Mouse (Mus musculus) hindbrain, embryonic 11.5 days (tissue): ENCODE results near the gene Ccdc117. TPM values are rescaled to one million over a fixed set of nuclear protein-coding genes. Genes with fewer than 3 reads are reported as not detected.
A peak's percentile ranks its signal among the peaks of the same experiment; 100 is the strongest.
"Not testable (repeated sequence)": the region's sequence is repeated elsewhere in the genome, so short reads cannot be mapped to it uniquely, and the experiment has no call there.

ENCODE experiments used
- ATAC-seq: fragments of 200-750 bp; cut with Nextera tagmentation; 2 replicates; pipeline ENCODE4 v1.8.0; 2017; ENCODE audit warnings: mild to moderate bottlenecking, moderate TSS enrichment, moderate library complexity; ENCODE audit not compliant: low FRiP score
- DNase-seq: peaks from one replicate; pipeline ENCODE4 v3.0.0-alpha.2; 2015; ENCODE audit warnings: low spot score
- H3K27ac ChIP-seq: fragments of 300-500 bp; sonication (generic); 2 replicates; pipeline ENCODE4 v1.5.1; 2014; ENCODE audit warnings: mild to moderate bottlenecking, low read depth, low read length
- H3K27me3 ChIP-seq: fragments of 300-500 bp; sonication (generic); 2 replicates; pipeline ENCODE4 v1.6.1; 2014; ENCODE audit warnings: mild to moderate bottlenecking, low read length, moderate library complexity, mixed read lengths; ENCODE audit not compliant: control insufficient read depth, insufficient read depth
- H3K36me3 ChIP-seq: fragments of 300-500 bp; sonication (generic); 2 replicates; pipeline ENCODE4 v1.6.1; 2014; ENCODE audit warnings: mild to moderate bottlenecking, low read length, moderate library complexity, mixed read lengths; ENCODE audit not compliant: control insufficient read depth, insufficient read depth
- H3K4me1 ChIP-seq: fragments of 300-500 bp; sonication (generic); replicated peaks from 2 replicates; pipeline ENCODE4 v1.6.1; 2014; ENCODE audit warnings: low read length, mixed read lengths; ENCODE audit not compliant: control insufficient read depth, insufficient read depth
- H3K4me2 ChIP-seq: fragments of 300-500 bp; sonication (generic); replicated peaks from 2 replicates; pipeline ENCODE4 v1.6.1; 2014; ENCODE audit warnings: mild to moderate bottlenecking, low read depth, low read length
- H3K4me3 ChIP-seq: fragments of 300-500 bp; sonication (generic); 2 replicates; pipeline ENCODE4 v1.5.1; 2014; ENCODE audit warnings: low read depth, low read length
- H3K9ac ChIP-seq: fragments of 300-500 bp; sonication (generic); 2 replicates; pipeline ENCODE4 v1.6.1; 2014; ENCODE audit warnings: low read depth, low read length
- H3K9me3 ChIP-seq: fragments of 300-500 bp; sonication (generic); 2 replicates; pipeline ENCODE4 v1.6.1; 2016; ENCODE audit warnings: low read length; ENCODE audit not compliant: control insufficient read depth
- WGBS: fragments of 180-500 bp; shearing (Covaris S2); extraction: QIAGEN DNeasy Blood & Tissue Kit; methylation state at CpG from one replicate; pipeline ENCODE4 v1.1.7; 2014; 5-methylcytosine and 5-hydroxymethylcytosine counted together
- polyA plus RNA-seq: library from polyadenylated mRNA; unstranded; fragments of >200 nt; fragmentation: Nextera tagmentation; extraction: Ambion mirVana; gene quantifications from 2 replicates; pipeline ENCODE4 v1.2.1, GENCODE M21; 2014

Ccdc117 gene
- polyA plus RNA-seq, 1 experiment from 2014 or later = 21.3 TPM

GRCm38 (mm10) chr11:5489433-5489832, 52.6 kb downstream of the Ccdc117 start:
- not testable (repeated sequence) for H3K4me2 ChIP-seq, H3K27ac ChIP-seq, H3K27me3 ChIP-seq, H3K9ac ChIP-seq, DNase-seq, H3K4me1 ChIP-seq, ATAC-seq, H3K4me3 ChIP-seq, H3K36me3 ChIP-seq, H3K9me3 ChIP-seq
- WGBS = 92% methylated on average over 10 of the region's 10 CpGs

- WGBS = 22% methylated on average over 15 of the region's 15 CpGs
- peak; percentile 70 for ATAC-seq
- Histone ChIP-seq H3K36me3 (no peaks in the 10 kb centered on the region), H3K4me2 (peak overlapping the region; percentile 38), H3K27me3 (no peaks in the 10 kb centered on the region), H3K4me3 (peak overlapping the region; percentile 29), H3K9me3 (no peaks in the 10 kb centered on the region), H3K27ac (no peak overlapping the region), H3K9ac (peak overlapping the region; percentile 32), H3K4me1 (no peaks in the 10 kb centered on the region)
- peak; percentile 91 for DNase-seq
These were observed 56.6 kb downstream of the Ccdc117 start for GRCm38 (mm10) chr11:5485193-5486011.

GRCm38 (mm10) chr11:5482581-5482980, 59.4 kb downstream of the Ccdc117 start:
- no peak overlapping the region for H3K9ac ChIP-seq
- H3K27me3 ChIP-seq = no peaks in the 10 kb centered on the region
- H3K9me3 ChIP-seq = no peaks in the 10 kb centered on the region
- H3K4me3 ChIP-seq = no peak overlapping the region
- no peak for ATAC-seq
- DNase-seq = no peak
- no peak overlapping the region for H3K27ac ChIP-seq
- no peak overlapping the region for H3K4me2 ChIP-seq
- 89% methylated on average over 13 of the region's 13 CpGs for WGBS
- no peaks in the 10 kb centered on the region for H3K4me1 ChIP-seq
- H3K36me3 ChIP-seq = no peaks in the 10 kb centered on the region

Other genes starting within 250 kb of the Ccdc117 start
- gene Znrf3, start 97.3 kb downstream of the Ccdc117 start, polyA plus RNA-seq = 10.6 and 11.5 TPM in 2 replicates
- gene Xbp1, start 21.5 kb downstream of the Ccdc117 start, polyA plus RNA-seq = 144 and 158 TPM in 2 replicates
- gene Ankrd36, start 27.5 kb upstream of the Ccdc117 start, polyA plus RNA-seq = not detected in 2 replicates
- 164 and 170 TPM in 2 replicates for gene Mrps24, start 173.5 kb upstream of the Ccdc117 start, polyA plus RNA-seq
- gene Urgcp, start 220.2 kb upstream of the Ccdc117 start, polyA plus RNA-seq = 8.4 and 9.6 TPM in 2 replicates
- gene Dbnl, start 246.3 kb upstream of the Ccdc117 start, polyA plus RNA-seq = 141 and 144 TPM in 2 replicates